Mouse (Mus musculus): ENCODE measurements around the gene N4bp1. TPM values are rescaled to one million over a fixed set of nuclear protein-coding genes. Genes with fewer than 3 reads are reported as not detected.

N4bp1 gene
- polyA plus RNA-seq, 1 experiment from 2014 or later = 2.8 TPM

- Histone ChIP-seq H3K27me3 (no peaks in the 10 kb centered on the region), H3K9me3 (replicated peaks) (no peaks in the 10 kb centered on the region), H3K4me2 (no peak overlapping the region), H3K4me1 (replicated peaks) (peaks cover 27% of the 10 kb centered on the region), H3K4me3 (replicated peaks) (no peak overlapping the region), H3K9ac (no peak overlapping the region), H3K36me3 (no peaks in the 10 kb centered on the region), H3K27ac (no peak overlapping the region)
- DNase-seq (peak; percentile 49), ATAC-seq (ENCODE audit: low read depth) (peak; percentile 69)
- WGBS (ENCODE audit: insufficient replicate concordance) = 5% methylated on average over 3 of the region's 3 CpGs
Measured at GRCm38 (mm10) chr8:86820756-86821201, 64.3 kb downstream of the N4bp1 start.

GRCm38 (mm10) chr8:86820186-86820755 lies 64.8 kb downstream of the N4bp1 start:
- WGBS (ENCODE audit: insufficient replicate concordance) = 36% methylated on average over 2 of the region's 2 CpGs
- ATAC-seq (ENCODE audit: low read depth) = no peak

GRCm38 (mm10) chr8:86819426-86819825 lies 65.6 kb downstream of the N4bp1 start:
- H3K36me3 ChIP-seq = no peaks in the 10 kb centered on the region
- ATAC-seq (ENCODE audit: low read depth) = no peak
- no peak overlapping the region for H3K27ac ChIP-seq
- WGBS (ENCODE audit: insufficient replicate concordance) = 52% methylated on average over 6 of the region's 6 CpGs
- no peak for DNase-seq
- no peak overlapping the region for H3K4me2 ChIP-seq
- H3K4me3 ChIP-seq (replicated peaks) = no peak overlapping the region
- H3K9ac ChIP-seq = no peak overlapping the region
- H3K27me3 ChIP-seq = no peaks in the 10 kb centered on the region
- H3K4me1 ChIP-seq (replicated peaks) = peaks cover 24% of the 10 kb centered on the region
- no peaks in the 10 kb centered on the region for H3K9me3 ChIP-seq (replicated peaks)

More at GRCm38 (mm10) chr8:86820186-86820755, 64.8 kb downstream of the N4bp1 start:
- Histone ChIP-seq H3K4me1 (replicated peaks) (peaks cover 24% of the 10 kb centered on the region), H3K27ac (no peak overlapping the region), H3K9ac (no peak overlapping the region), H3K36me3 (no peaks in the 10 kb centered on the region), H3K4me3 (replicated peaks) (no peak overlapping the region), H3K27me3 (no peaks in the 10 kb centered on the region), H3K4me2 (no peak overlapping the region), H3K9me3 (replicated peaks) (no peaks in the 10 kb centered on the region)
- no peak for DNase-seq

- DNase-seq = no peak
- H3K27ac ChIP-seq = no peak overlapping the region
- no peak overlapping the region for H3K9ac ChIP-seq
- no peak overlapping the region for H3K4me3 ChIP-seq (replicated peaks)
- H3K9me3 ChIP-seq (replicated peaks) = no peaks in the 10 kb centered on the region
- peaks cover 4% of the 10 kb centered on the region; the same call in 1 of the 2 replicates for H3K27me3 ChIP-seq
- WGBS (ENCODE audit: insufficient replicate concordance) = 60% methylated on average over 15 of the region's 15 CpGs
- ATAC-seq (ENCODE audit: low read depth) = no peak
- H3K4me1 ChIP-seq (replicated peaks) = no peaks in the 10 kb centered on the region
- H3K4me2 ChIP-seq = no peak overlapping the region
- no peaks in the 10 kb centered on the region for H3K36me3 ChIP-seq
Measured at GRCm38 (mm10) chr8:86808990-86809960, 75.8 kb downstream of the N4bp1 start.

GRCm38 (mm10) chr8:86808239-86808638 lies 76.8 kb downstream of the N4bp1 start:
- WGBS (ENCODE audit: insufficient replicate concordance) = 46% methylated on average over 5 of the region's 5 CpGs
- Histone ChIP-seq H3K27ac (no peak overlapping the region), H3K9ac (no peak overlapping the region), H3K4me3 (replicated peaks) (no peak overlapping the region), H3K27me3 (no peaks in the 10 kb centered on the region), H3K9me3 (replicated peaks) (no peaks in the 10 kb centered on the region), H3K4me2 (no peak overlapping the region), H3K4me1 (replicated peaks) (no peaks in the 10 kb centered on the region), H3K36me3 (no peaks in the 10 kb centered on the region)
- ATAC-seq (ENCODE audit: low read depth) (no peak), DNase-seq (no peak)

GRCm38 (mm10) chr8:86801988-86802387 lies 83.1 kb downstream of the N4bp1 start:
- 22% methylated on average over 6 of the region's 6 CpGs for WGBS (ENCODE audit: insufficient replicate concordance)

GRCm38 (mm10) chr8:86800966-86801365 lies 84.1 kb downstream of the N4bp1 start:
- ATAC-seq (ENCODE audit: low read depth) = no peak
- H3K4me1 ChIP-seq (replicated peaks) = 0 out of 2 replicates have a peak, but pooled peaks cover 3% of the 10 kb centered on the region
- H3K27ac ChIP-seq = no peak overlapping the region
- H3K9ac ChIP-seq = no peak overlapping the region
- H3K27me3 ChIP-seq = no peaks in the 10 kb centered on the region
- no peak for DNase-seq
- H3K36me3 ChIP-seq = no peaks in the 10 kb centered on the region
- H3K9me3 ChIP-seq (replicated peaks) = no peaks in the 10 kb centered on the region
- no peak overlapping the region for H3K4me3 ChIP-seq (replicated peaks)
- WGBS (ENCODE audit: insufficient replicate concordance) = 31% methylated on average over 4 of the region's 4 CpGs
- H3K4me2 ChIP-seq = no peak overlapping the region

More at GRCm38 (mm10) chr8:86801988-86802387, 83.1 kb downstream of the N4bp1 start:
- no peak overlapping the region for H3K27ac ChIP-seq
- no peak overlapping the region for H3K9ac ChIP-seq
- H3K4me1 ChIP-seq (replicated peaks) = 0 out of 2 replicates have a peak, but pooled peaks cover 3% of the 10 kb centered on the region
- DNase-seq (no peak), ATAC-seq (ENCODE audit: low read depth) (no peak)
- H3K4me3 ChIP-seq (replicated peaks) = no peak overlapping the region
- H3K4me2 ChIP-seq = no peak overlapping the region
- H3K36me3 ChIP-seq = no peaks in the 10 kb centered on the region
- H3K27me3 ChIP-seq = no peaks in the 10 kb centered on the region
- H3K9me3 ChIP-seq (replicated peaks) = no peaks in the 10 kb centered on the region

GRCm38 (mm10) chr8:86798141-86798540 lies 86.9 kb downstream of the N4bp1 start:
- ATAC-seq (ENCODE audit: low read depth) = no peak
- Histone ChIP-seq H3K4me1 (replicated peaks) (0 out of 2 replicates have a peak, but pooled peaks cover 3% of the 10 kb centered on the region), H3K36me3 (no peaks in the 10 kb centered on the region), H3K27ac (no peak overlapping the region), H3K27me3 (no peaks in the 10 kb centered on the region), H3K4me3 (replicated peaks) (no peak overlapping the region), H3K9ac (no peak overlapping the region), H3K9me3 (replicated peaks) (no peaks in the 10 kb centered on the region), H3K4me2 (no peak overlapping the region)
- DNase-seq = no peak
- 76% methylated on average over 6 of the region's 6 CpGs for WGBS (ENCODE audit: insufficient replicate concordance)

GRCm38 (mm10) chr8:86797705-86798104 lies 87.4 kb downstream of the N4bp1 start:
- ATAC-seq (ENCODE audit: low read depth) (no peak), DNase-seq (no peak)
- Histone ChIP-seq H3K4me2 (no peak overlapping the region), H3K27ac (no peak overlapping the region), H3K4me1 (replicated peaks) (0 out of 2 replicates have a peak, but pooled peaks cover 3% of the 10 kb centered on the region), H3K36me3 (no peaks in the 10 kb centered on the region), H3K9me3 (replicated peaks) (no peaks in the 10 kb centered on the region), H3K27me3 (no peaks in the 10 kb centered on the region), H3K4me3 (replicated peaks) (no peak overlapping the region), H3K9ac (no peak overlapping the region)
- WGBS (ENCODE audit: insufficient replicate concordance) = 80% methylated on average over 2 of the region's 2 CpGs

GRCm38 (mm10) chr8:86794716-86795115 lies 90.3 kb downstream of the N4bp1 start:
- H3K36me3 ChIP-seq = no peaks in the 10 kb centered on the region
- H3K27ac ChIP-seq = no peak overlapping the region
- H3K4me1 ChIP-seq (replicated peaks) = no peaks in the 10 kb centered on the region
- no peak overlapping the region for H3K4me2 ChIP-seq
- H3K4me3 ChIP-seq (replicated peaks) = no peak overlapping the region
- no peaks in the 10 kb centered on the region; the same call in 1 of the 2 replicates for H3K27me3 ChIP-seq
- no peaks in the 10 kb centered on the region for H3K9me3 ChIP-seq (replicated peaks)
- ATAC-seq (ENCODE audit: low read depth) (no peak), DNase-seq (no peak)
- no peak overlapping the region for H3K9ac ChIP-seq
- WGBS (ENCODE audit: insufficient replicate concordance) = 34% methylated on average over 6 of the region's 6 CpGs

GRCm38 (mm10) chr8:86791542-86791941 lies 93.5 kb downstream of the N4bp1 start:
- ATAC-seq (ENCODE audit: low read depth) = no peak
- Histone ChIP-seq H3K9me3 (replicated peaks) (no peaks in the 10 kb centered on the region), H3K27me3 (no peaks in the 10 kb centered on the region; the same call in 1 of the 2 replicates), H3K4me3 (replicated peaks) (no peak overlapping the region), H3K4me1 (replicated peaks) (peaks cover 9% of the 10 kb centered on the region), H3K4me2 (no peak overlapping the region), H3K36me3 (no peaks in the 10 kb centered on the region), H3K27ac (no peak overlapping the region), H3K9ac (no peak overlapping the region)
- 68% methylated on average over 6 of the region's 6 CpGs for WGBS (ENCODE audit: insufficient replicate concordance)
- no peak for DNase-seq
